Mouse (Mus musculus) forebrain, embryonic 11.5 days (tissue): ENCODE measurements at regions not wholly inside any gene's neighbourhood (a gene's known extent, or its start where the extent isn't known, plus 50 kb on each side); places are given as distances from the start of the nearest gene placed in this dataset.

Experiments used
- ATAC-seq: fragments of 200-750 bp; cut with Nextera tagmentation; replicated peaks from 2 replicates; pipeline ENCODE4 v1.8.0; 2017; ENCODE audit warnings: moderate TSS enrichment; ENCODE audit not compliant: low FRiP score
- DNase-seq: peaks from one replicate; pipeline ENCODE4 v3.0.0-alpha.2; 2017; ENCODE audit warnings: low spot score
- H3K27ac ChIP-seq: fragments of 300-500 bp; sonication (generic); 2 replicates; pipeline ENCODE4 v1.5.1; 2014; ENCODE audit warnings: low read depth, low read length
- H3K27me3 ChIP-seq: fragments of 300-500 bp; sonication (generic); 2 replicates; pipeline ENCODE4 v1.6.1; 2014; ENCODE audit warnings: mild to moderate bottlenecking, low read length, mixed read lengths; ENCODE audit not compliant: control insufficient read depth, insufficient read depth
- H3K36me3 ChIP-seq: fragments of 300-500 bp; sonication (generic); 2 replicates; pipeline ENCODE4 v1.6.1; 2014; ENCODE audit warnings: mild to moderate bottlenecking, low read length, moderate library complexity, mixed read lengths; ENCODE audit not compliant: control insufficient read depth, insufficient read depth
- H3K4me1 ChIP-seq: fragments of 300-500 bp; sonication (generic); replicated peaks from 2 replicates; pipeline ENCODE4 v1.6.1; 2014; ENCODE audit warnings: low read length, mixed read lengths; ENCODE audit not compliant: control insufficient read depth, insufficient read depth
- H3K4me2 ChIP-seq: fragments of 300-500 bp; sonication (generic); 2 replicates; pipeline ENCODE4 v1.6.1; 2014; ENCODE audit warnings: low read depth, mild to moderate bottlenecking, low read length, moderate library complexity, mixed read lengths; ENCODE audit not compliant: severe bottlenecking
- H3K4me3 ChIP-seq: fragments of 300-500 bp; sonication (generic); 2 replicates; pipeline ENCODE4 v1.5.1; 2014; ENCODE audit warnings: low read depth, low read length
- H3K9ac ChIP-seq: fragments of 300-500 bp; sonication (generic); 2 replicates; pipeline ENCODE4 v1.6.1; 2014; ENCODE audit warnings: low read length
- H3K9me3 ChIP-seq: fragments of 300-500 bp; sonication (generic); 2 replicates; pipeline ENCODE4 v1.6.1; 2016; ENCODE audit warnings: low read length, mixed read lengths; ENCODE audit not compliant: control insufficient read depth
- WGBS: fragments of 180-500 bp; shearing (Covaris S2); extraction: QIAGEN DNeasy Blood & Tissue Kit; methylation state at CpG from one replicate; pipeline ENCODE4 v1.1.7; 2014; 5-methylcytosine and 5-hydroxymethylcytosine counted together

- H3K27ac ChIP-seq, result no peak overlapping the region
- no peaks in the 10 kb centered on the region for H3K36me3 ChIP-seq
- H3K4me1 ChIP-seq, result peaks cover 6% of the 10 kb centered on the region; the same call in 1 of the 2 replicates
- no peaks in the 10 kb centered on the region for H3K27me3 ChIP-seq
- no peaks in the 10 kb centered on the region for H3K9me3 ChIP-seq
- no peak overlapping the region for H3K4me3 ChIP-seq
- H3K9ac ChIP-seq, result no peak overlapping the region
- 22% methylated on average over 5 of the region's 5 CpGs for WGBS
- no peak overlapping the region for H3K4me2 ChIP-seq
- ATAC-seq (peak; percentile 57; the same call in 1 of the 2 replicates), DNase-seq (no peak)
These were observed 1224.6 kb upstream of the A1bg start for GRCm38 (mm10) chr15:62147343-62147953.

GRCm38 (mm10) chr15:62145643-62146285 is 1223.0 kb upstream of the A1bg start:
- WGBS, result 93% methylated on average over 4 of the region's 4 CpGs

GRCm38 (mm10) chr15:62144776-62145564 is 1222.2 kb upstream of the A1bg start:
- Histone ChIP-seq H3K4me3 (no peak overlapping the region), H3K9ac (no peak overlapping the region), H3K27me3 (no peaks in the 10 kb centered on the region), H3K9me3 (no peaks in the 10 kb centered on the region), H3K27ac (no peak overlapping the region), H3K36me3 (no peaks in the 10 kb centered on the region), H3K4me1 (peaks cover 6% of the 10 kb centered on the region; the same call in 1 of the 2 replicates), H3K4me2 (no peak overlapping the region)
- DNase-seq (no peak), ATAC-seq (no peak)
- 91% methylated on average over 10 of the region's 10 CpGs for WGBS

More at GRCm38 (mm10) chr15:62145643-62146285, 1223.0 kb upstream of the A1bg start:
- H3K4me1 ChIP-seq, result peaks cover 6% of the 10 kb centered on the region; the same call in 1 of the 2 replicates
- no peak overlapping the region for H3K27ac ChIP-seq
- ATAC-seq (no peak), DNase-seq (no peak)
- no peak overlapping the region for H3K9ac ChIP-seq
- no peaks in the 10 kb centered on the region for H3K27me3 ChIP-seq
- H3K4me3 ChIP-seq, result no peak overlapping the region
- H3K36me3 ChIP-seq, result no peaks in the 10 kb centered on the region
- no peak overlapping the region for H3K4me2 ChIP-seq
- no peaks in the 10 kb centered on the region for H3K9me3 ChIP-seq

GRCm38 (mm10) chr15:62139859-62140258 is 1217.0 kb upstream of the A1bg start:
- H3K27me3 ChIP-seq, result no peaks in the 10 kb centered on the region
- no peak overlapping the region for H3K27ac ChIP-seq
- WGBS, result 77% methylated on average over 4 of the region's 4 CpGs
- H3K36me3 ChIP-seq, result no peaks in the 10 kb centered on the region
- no peak overlapping the region for H3K9ac ChIP-seq
- H3K4me3 ChIP-seq, result no peak overlapping the region
- H3K9me3 ChIP-seq, result no peaks in the 10 kb centered on the region
- H3K4me2 ChIP-seq, result no peak overlapping the region
- DNase-seq (no peak), ATAC-seq (no peak)
- no peaks in the 10 kb centered on the region for H3K4me1 ChIP-seq

GRCm38 (mm10) chr15:62139192-62139591 is 1216.4 kb upstream of the A1bg start:
- no peaks in the 10 kb centered on the region for H3K36me3 ChIP-seq
- ATAC-seq (no peak), DNase-seq (no peak)
- H3K27ac ChIP-seq, result no peak overlapping the region
- H3K27me3 ChIP-seq, result no peaks in the 10 kb centered on the region
- no peak overlapping the region for H3K4me2 ChIP-seq
- WGBS, result 63% methylated on average over 5 of the region's 5 CpGs
- no peaks in the 10 kb centered on the region for H3K4me1 ChIP-seq
- H3K9ac ChIP-seq, result no peak overlapping the region
- no peaks in the 10 kb centered on the region for H3K9me3 ChIP-seq
- H3K4me3 ChIP-seq, result no peak overlapping the region

GRCm38 (mm10) chr15:62138701-62139100 is 1215.9 kb upstream of the A1bg start:
- no peak for ATAC-seq
- no peaks in the 10 kb centered on the region for H3K4me1 ChIP-seq
- no peak overlapping the region for H3K4me2 ChIP-seq
- H3K27ac ChIP-seq, result no peak overlapping the region
- no peak overlapping the region for H3K4me3 ChIP-seq
- no peaks in the 10 kb centered on the region for H3K27me3 ChIP-seq
- no peaks in the 10 kb centered on the region for H3K9me3 ChIP-seq
- DNase-seq, result no peak
- no peak overlapping the region for H3K9ac ChIP-seq
- no peaks in the 10 kb centered on the region for H3K36me3 ChIP-seq
- WGBS, result 89% methylated on average over 6 of the region's 6 CpGs

- no peak overlapping the region for H3K27ac ChIP-seq
- H3K4me1 ChIP-seq, result no peaks in the 10 kb centered on the region
- 79% methylated on average over 14 of the region's 14 CpGs for WGBS
- H3K27me3 ChIP-seq, result no peaks in the 10 kb centered on the region
- no peaks in the 10 kb centered on the region for H3K36me3 ChIP-seq
- no peak overlapping the region for H3K4me3 ChIP-seq
- H3K9me3 ChIP-seq, result no peaks in the 10 kb centered on the region
- DNase-seq (no peak), ATAC-seq (no peak)
- no peak overlapping the region for H3K9ac ChIP-seq
- H3K4me2 ChIP-seq, result no peak overlapping the region
These were observed 1214.3 kb upstream of the A1bg start for GRCm38 (mm10) chr15:62136932-62137594.

GRCm38 (mm10) chr15:62134835-62135234 is 1212.0 kb upstream of the A1bg start:
- H3K4me1 ChIP-seq, result no peaks in the 10 kb centered on the region
- H3K9me3 ChIP-seq, result no peaks in the 10 kb centered on the region
- no peaks in the 10 kb centered on the region for H3K27me3 ChIP-seq
- no peak for DNase-seq
- no peak overlapping the region for H3K27ac ChIP-seq
- H3K36me3 ChIP-seq, result no peaks in the 10 kb centered on the region
- H3K9ac ChIP-seq, result no peak overlapping the region
- H3K4me2 ChIP-seq, result no peak overlapping the region
- WGBS, result 85% methylated on average over 8 of the region's 8 CpGs
- H3K4me3 ChIP-seq, result no peak overlapping the region
- no peak for ATAC-seq
